Mouse (Mus musculus): ENCODE measurements around the gene Sgk1.

- TF ChIP-seq CTCF (conservative IDR thresholded peaks at IDR 0.05 in 1 of 2, IDR thresholded peaks at IDR 0.05 in 1 of 2; ENCODE audit: low read depth in 2 of 2, low read length in 2 of 2) (no peak), USF1 (IDR thresholded peaks at IDR 0.05; ENCODE audit: low read depth, low read length) (no peak), POLR2A (IDR thresholded peaks at IDR 0.05; ENCODE audit: low read depth, low read length) (no peak), NELFE (IDR thresholded peaks at IDR 0.05; ENCODE audit: low read depth, low read length) (no peak), EP300 (IDR thresholded peaks at IDR 0.05; ENCODE audit: low read length) (no peak), ZKSCAN1 (IDR thresholded peaks at IDR 0.05; ENCODE audit: borderline replicate concordance, low read depth, low read length) (no peak), TCF12 (IDR thresholded peaks at IDR 0.05; ENCODE audit: low read depth, low read length) (no peak), NRF1 (IDR thresholded peaks at IDR 0.05; ENCODE audit: low read depth, low read length) (no peak)
These were observed 24.3 kb upstream of the Sgk1 start for GRCm38 (mm10) chr10:21857676-21858075.

Data from CH12.LX (cell line).